Mouse (Mus musculus) induced T-regulatory cell, adult 2 months (primary cell): ENCODE results near the gene Nrp2.

Experiments
- DNase-seq: peaks from one replicate; pipeline ENCODE4 v3.0.0-alpha.2; 2012; ENCODE audit warnings: low read depth

Nrp2 gene

GRCm38 (mm10) chr1:62703158-62704116, at the start of gene Nrp2:
Nrp2 (plus strand) TSS chr1:62703285.
- peak; percentile 41 for DNase-seq

- DNase-seq, result no peak
Observed at GRCm38 (mm10) chr1:62654436-62654835, 48.6 kb upstream of the Nrp2 start.

GRCm38 (mm10) chr1:62664960-62665645, 38.0 kb upstream of the Nrp2 start:
- no peak for DNase-seq

DNA sequence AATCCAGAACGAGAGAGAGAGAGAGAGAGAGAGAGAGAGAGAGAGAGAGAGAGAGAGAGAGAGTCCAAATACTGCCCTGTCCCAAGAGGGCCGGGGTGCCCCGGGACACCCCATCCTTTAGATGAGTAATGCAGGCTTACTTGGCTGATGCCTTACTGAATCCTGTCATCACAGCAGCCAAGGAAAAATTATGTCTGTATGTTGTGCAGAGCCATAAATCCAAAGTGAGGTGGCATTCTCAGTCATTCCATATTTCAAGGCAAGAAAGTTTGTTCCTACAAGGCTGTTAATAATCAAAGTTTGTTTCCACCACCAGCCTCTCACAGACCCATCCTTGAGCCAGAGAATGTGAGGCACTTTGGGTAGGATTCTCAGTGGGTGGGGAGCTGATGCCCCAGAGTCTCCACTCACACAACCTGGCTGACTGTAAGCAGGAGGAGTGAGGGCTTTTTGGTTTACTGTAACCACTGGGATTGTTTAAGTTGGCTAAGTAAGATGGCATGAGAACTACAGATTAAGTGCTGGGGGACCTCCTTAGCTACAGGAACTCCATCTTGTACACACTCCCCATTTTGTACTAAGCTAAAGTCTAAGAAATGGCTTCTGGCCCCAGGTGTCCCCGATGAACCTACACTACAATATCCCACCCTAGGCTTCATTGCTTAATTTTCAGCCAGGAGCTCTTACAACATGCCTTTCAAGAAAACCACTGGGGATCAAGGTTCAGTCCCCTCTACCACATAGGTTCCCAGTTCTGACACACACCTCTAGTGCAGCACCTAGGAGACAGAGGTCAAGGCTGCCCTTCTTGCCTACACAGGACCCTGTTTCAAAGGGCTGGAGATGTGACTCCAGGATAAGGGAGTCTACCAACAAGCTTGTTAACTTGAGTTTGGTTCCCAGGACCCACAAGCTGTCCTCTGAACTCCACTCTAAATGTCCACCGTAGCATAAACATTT, 37.0 kb upstream of the Nrp2 start:
- DNase-seq, result no peak

DNA sequence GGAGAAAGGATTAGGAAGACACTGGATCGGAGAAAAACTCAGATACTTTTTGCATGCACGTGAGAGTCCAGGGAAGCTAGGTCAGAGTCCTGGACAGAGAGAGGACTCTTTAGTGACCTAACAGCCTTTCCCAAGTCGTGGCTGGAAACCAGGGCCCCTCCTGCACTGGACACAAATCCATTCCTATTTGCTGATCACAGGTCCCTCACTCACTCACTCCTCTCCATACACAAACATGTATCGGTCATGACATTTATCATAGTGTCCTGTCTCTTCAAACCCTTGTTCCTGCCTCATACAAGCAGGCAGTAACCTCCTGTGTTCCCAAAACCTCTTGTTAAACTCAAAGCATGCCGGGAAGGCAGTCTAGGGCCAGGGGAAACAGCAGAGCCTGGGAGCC, 36.3 kb upstream of the Nrp2 start:
- DNase-seq, result no peak

GRCm38 (mm10) chr1:62678611-62679344, 24.3 kb upstream of the Nrp2 start:
- DNase-seq, result no peak

- DNase-seq, result no peak
Observed at GRCm38 (mm10) chr1:62679466-62679865, 23.6 kb upstream of the Nrp2 start.

DNA sequence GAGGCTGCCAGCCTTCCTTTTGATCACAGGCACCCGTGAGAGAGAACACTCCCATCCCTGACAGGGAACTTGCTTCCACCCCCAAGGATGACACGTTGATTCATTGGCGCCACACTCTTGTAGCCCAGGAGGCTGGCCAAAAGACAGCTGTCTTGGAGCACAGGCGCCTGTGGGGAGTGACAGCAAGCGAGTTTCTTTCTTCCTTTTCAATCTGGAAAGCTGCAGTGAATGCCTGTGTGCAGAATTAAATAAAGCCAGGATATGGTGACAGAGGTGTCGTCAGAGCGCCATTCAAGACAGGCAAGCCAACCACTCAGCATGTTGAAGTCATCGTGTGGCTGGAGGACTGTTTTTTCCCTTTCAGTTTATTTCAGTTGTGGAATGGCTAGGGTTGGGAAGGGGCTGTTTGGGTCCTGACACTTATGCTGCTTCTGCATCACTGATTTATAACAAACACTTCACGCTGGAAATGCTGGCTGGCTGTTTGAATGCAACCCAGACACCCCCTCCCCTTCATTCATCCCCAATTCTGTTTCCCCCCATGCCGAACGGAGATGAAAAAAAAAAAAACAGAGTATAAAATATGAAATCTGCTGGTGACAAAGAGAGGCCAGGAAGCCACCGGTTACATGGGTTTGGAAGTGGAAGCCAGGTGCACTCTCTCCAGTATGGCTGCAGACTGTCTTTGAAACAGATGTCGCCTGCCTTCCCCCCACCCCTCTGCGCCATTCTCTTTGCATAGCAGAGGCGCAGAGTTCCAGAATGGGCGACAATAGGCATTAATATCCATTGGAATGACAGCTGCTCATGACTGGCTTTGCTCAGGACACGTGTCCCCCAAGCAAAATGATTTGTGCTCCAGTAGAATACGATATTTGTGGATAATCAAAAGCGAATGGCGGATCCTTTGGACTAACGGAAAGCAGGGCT, 20.4 kb upstream of the Nrp2 start:
- no peak for DNase-seq

DNA sequence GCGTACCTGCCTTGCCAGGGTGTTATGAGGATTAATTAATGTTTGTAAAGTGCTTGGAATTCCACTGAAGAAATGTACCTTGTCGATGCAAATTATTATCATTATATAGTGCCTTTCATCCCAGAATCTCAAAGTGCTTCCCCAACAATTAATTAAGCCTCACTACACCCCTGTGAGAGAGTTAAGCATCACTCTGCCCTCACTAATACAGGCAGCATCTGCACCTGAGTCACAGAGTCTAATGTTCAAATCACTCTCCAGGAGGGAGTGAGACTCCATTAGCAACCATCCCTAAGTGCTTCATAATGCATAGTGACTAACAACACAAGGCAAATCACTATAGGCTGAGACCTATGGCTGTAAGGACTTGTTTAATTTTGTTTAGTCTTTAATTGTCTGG, 19.6 kb upstream of the Nrp2 start:
- no peak for DNase-seq

- no peak for DNase-seq
Observed at GRCm38 (mm10) chr1:62687511-62687910, 15.6 kb upstream of the Nrp2 start.

DNA sequence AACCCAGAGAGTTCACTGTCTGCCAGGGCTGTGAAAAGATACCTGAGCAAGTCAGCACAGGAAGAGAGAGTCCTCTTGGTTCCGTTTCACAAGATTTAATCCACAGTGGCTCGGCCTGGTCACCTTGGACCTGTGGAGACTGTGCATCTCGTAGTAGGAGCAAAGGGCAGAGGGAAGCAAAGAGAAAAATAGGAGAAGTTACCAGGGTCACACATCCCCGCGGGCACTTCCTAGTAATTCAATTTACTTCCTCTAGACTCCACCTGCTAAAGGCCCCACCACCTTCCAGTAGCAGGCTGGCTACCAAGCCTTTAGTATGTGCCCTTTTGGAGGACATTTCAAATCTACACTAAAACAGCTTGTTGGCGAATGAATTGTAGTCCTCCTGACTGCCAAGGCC, 11.9 kb upstream of the Nrp2 start:
- no peak for DNase-seq

DNA sequence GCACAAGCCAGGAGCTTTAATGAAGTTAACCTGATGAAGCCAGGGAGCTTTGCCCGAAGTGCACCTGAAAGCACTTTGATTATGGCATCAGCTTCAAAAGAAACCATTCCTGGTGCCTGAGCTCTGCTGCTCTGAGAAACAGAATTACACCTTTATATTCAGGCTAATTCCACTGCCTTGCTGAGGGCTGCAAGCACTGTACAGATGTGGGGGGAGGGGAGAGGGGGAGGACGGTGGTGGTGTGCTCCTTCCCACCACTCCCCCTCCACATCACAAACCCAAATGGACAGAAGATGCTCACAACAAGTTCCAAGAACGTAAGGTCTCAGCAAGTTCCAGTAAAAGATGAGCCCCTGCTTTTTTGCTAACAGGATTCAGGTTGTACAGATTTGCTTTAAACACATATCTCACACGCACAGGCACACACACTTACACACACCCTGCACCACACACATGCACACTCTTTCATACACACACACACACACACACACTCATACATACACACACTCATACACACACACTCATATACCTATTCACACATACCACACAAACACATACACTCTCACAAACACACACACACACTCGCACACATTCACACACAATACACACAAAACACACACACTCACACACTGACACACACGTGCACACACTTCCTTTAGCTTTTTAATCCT, 6.6 kb upstream of the Nrp2 start:
- no peak for DNase-seq

- DNase-seq, result no peak
Observed at GRCm38 (mm10) chr1:62696983-62697341, 6.1 kb upstream of the Nrp2 start.

- DNase-seq, result no peak
Observed at GRCm38 (mm10) chr1:62697353-62697752, 5.7 kb upstream of the Nrp2 start.

DNA sequence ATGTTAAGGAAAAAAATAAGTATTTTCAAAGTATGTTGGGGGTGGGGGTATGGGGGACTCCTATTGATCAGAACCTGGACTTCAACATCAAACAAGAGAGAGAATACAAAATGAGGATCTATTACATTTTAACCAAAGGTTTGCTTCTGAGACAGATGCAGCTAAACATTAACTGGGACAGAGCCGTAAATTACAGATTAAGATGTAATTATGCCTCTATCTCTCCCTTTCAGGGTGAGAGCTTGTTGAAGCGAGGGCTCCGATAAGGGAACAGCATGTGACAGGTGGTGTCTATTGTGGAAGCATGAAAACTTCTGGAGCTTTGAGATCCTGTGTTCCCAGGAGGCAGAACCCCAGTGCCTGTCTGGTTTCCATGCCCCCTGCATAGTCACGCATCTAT, 3.3 kb upstream of the Nrp2 start:
- no peak for DNase-seq

DNA sequence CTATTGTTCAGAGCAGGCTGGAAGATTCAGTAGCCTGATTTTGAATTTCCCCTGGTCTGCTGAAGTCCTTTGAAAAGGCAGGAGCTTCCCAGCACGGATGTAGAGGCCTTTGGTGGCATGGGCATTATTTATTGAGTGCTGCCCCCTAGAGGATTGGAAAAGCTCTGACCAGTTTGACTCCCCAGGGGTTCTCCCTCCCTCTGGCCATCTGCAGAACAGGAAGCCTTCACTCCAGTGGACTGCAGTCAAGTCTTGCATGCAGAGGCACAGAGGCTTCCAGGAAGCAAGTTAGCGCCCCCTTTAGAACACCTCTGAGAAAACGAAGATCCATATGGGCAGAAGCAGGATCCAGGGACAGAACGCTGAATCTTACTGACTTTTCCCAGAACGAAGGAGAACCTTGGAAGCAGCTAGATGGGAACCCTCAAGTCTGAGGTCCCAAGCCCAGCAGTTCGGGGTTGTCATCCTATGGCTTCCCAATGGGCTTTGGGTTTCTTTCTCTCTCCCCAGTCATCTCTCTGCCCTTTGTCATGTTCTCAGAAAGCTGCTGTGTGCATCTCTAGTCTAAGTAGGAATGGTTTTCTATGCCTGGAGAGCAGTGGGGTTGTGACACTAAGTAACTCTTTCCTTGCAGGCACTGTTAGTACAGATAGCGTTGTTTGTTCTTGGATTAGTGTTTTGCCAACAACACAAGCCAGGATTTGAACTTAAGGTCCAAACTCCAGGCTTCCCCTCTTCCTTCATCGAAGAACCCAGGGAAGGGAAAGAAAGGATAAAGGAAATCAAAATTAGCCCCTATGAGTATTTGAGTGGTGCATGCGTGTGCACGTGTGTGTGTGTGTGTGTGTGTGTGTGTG, 1.8 kb upstream of the Nrp2 start:
- peak; percentile 53 for DNase-seq

- DNase-seq, result no peak
Observed at GRCm38 (mm10) chr1:62702743-62703142, 342 bp upstream of the Nrp2 start.

GRCm38 (mm10) chr1:62704117-62704888, 1.2 kb downstream of the Nrp2 start:
- DNase-seq, result peak; percentile 9
